Mouse (Mus musculus) C2C12 (cell line): Measurements from ENCODE around the gene Itprid2. TPM values are rescaled to one million over a fixed set of nuclear protein-coding genes. Genes with fewer than 3 reads are reported as not detected.

ENCODE experiments used
- H3K27me3 ChIP-seq: one replicate; pipeline ENCODE4 v1.6.1; 2011; ENCODE audit not compliant: control insufficient read depth, insufficient read depth, insufficient read length
- H3K36me3 ChIP-seq: one replicate; pipeline ENCODE4 v1.6.1; 2011; ENCODE audit not compliant: control insufficient read depth, insufficient read depth
- H3K4me3 ChIP-seq: one replicate; pipeline ENCODE4 v1.5.1; 2011; ENCODE audit warnings: mild to moderate bottlenecking, control low read depth; ENCODE audit not compliant: poor library complexity, insufficient read depth, severe bottlenecking
- H3K79me2 ChIP-seq: one replicate; pipeline ENCODE4 v1.6.1; 2011; ENCODE audit not compliant: control insufficient read depth, insufficient read depth
- H3K79me3 ChIP-seq: one replicate; pipeline ENCODE4 v1.6.1; 2011; ENCODE audit warnings: low read depth, control low read depth
- H3ac ChIP-seq: one replicate; pipeline ENCODE3; 2011; ENCODE audit warnings: low read depth; ENCODE audit not compliant: control insufficient read depth, insufficient read length
- CEBPB ChIP-seq: IDR thresholded peaks from one replicate; pipeline ENCODE4 v1.6.1; 2011; ENCODE audit warnings: low read depth, mild to moderate bottlenecking, control low read depth, moderate library complexity
- CTCF ChIP-seq: IDR thresholded peaks from one replicate; pipeline ENCODE4 v1.5.1; 2011; ENCODE audit not compliant: control insufficient read depth, insufficient read depth, insufficient read length
- FOSL1 ChIP-seq: IDR thresholded peaks from one replicate; pipeline ENCODE4 v1.8.0; 2011; ENCODE audit warnings: mild to moderate bottlenecking, low read length; ENCODE audit not compliant: poor library complexity, insufficient read depth, severe bottlenecking
- MAX ChIP-seq: IDR thresholded peaks from one replicate; pipeline ENCODE4 v1.6.1; 2011; ENCODE audit warnings: mild to moderate bottlenecking, control low read depth
- MYOD1 ChIP-seq: IDR thresholded peaks from one replicate; pipeline ENCODE4 v1.6.1; 2011; ENCODE audit warnings: low read depth; ENCODE audit not compliant: control insufficient read depth, insufficient read length
- MYOG ChIP-seq: IDR thresholded peaks from one replicate; pipeline ENCODE4 v1.6.1; 2011; ENCODE audit not compliant: control insufficient read depth, insufficient read length; ENCODE audit errors: extremely low read depth
- USF1 ChIP-seq: IDR thresholded peaks from one replicate; pipeline ENCODE4 v1.6.1; 2011; ENCODE audit warnings: low read depth, mild to moderate bottlenecking, control low read depth, moderate library complexity
- polyA plus RNA-seq: library from polyadenylated mRNA; unstranded; fragments of >200 nt; fragmentation: generic; extraction: Trizol; gene quantifications from one replicate; pipeline ENCODE4 v1.2.1, GENCODE M21; 2012; ENCODE audit warnings: missing spikeins

The Itprid2 gene
- polyA plus RNA-seq, 1 experiment, result 10.1 TPM

- no peaks in the 10 kb centered on the region for H3K27me3 ChIP-seq
- no peak overlapping the region for H3ac ChIP-seq
- peaks cover 47% of the 10 kb centered on the region for H3K79me2 ChIP-seq
- peaks cover 20% of the 10 kb centered on the region for H3K79me3 ChIP-seq
- H3K4me3 ChIP-seq, result no peak overlapping the region
- H3K36me3 ChIP-seq, result peaks cover 58% of the 10 kb centered on the region
- TF ChIP-seq USF1 (no peak), CEBPB (no peak)
Measured at GRCm38 (mm10) chr2:79638924-79639323, 3.8 kb downstream of the Itprid2 start.

- Histone ChIP-seq H3K4me3 (no peak overlapping the region), H3K27me3 (no peaks in the 10 kb centered on the region), H3K79me3 (peaks cover 9% of the 10 kb centered on the region), H3ac (no peak overlapping the region), H3K79me2 (peaks cover 46% of the 10 kb centered on the region), H3K36me3 (peaks cover 65% of the 10 kb centered on the region)
- TF ChIP-seq CTCF, result no peak
- no peak for TF ChIP-seq FOSL1
- TF ChIP-seq MYOG, result no peak
Measured at GRCm38 (mm10) chr2:79646237-79646688, 11.1 kb downstream of the Itprid2 start.

GRCm38 (mm10) chr2:79647094-79647493 is 11.9 kb downstream of the Itprid2 start:
- Histone ChIP-seq H3K79me3 (peaks cover 9% of the 10 kb centered on the region), H3ac (no peak overlapping the region), H3K27me3 (no peaks in the 10 kb centered on the region), H3K4me3 (no peak overlapping the region), H3K79me2 (peaks cover 48% of the 10 kb centered on the region), H3K36me3 (peaks cover 65% of the 10 kb centered on the region)
- TF ChIP-seq USF1, result no peak
- no peak for TF ChIP-seq CEBPB
- no peak for TF ChIP-seq MYOD1
- TF ChIP-seq CTCF, result no peak
- no peak for TF ChIP-seq MAX
- TF ChIP-seq MYOG, result no peak

DNA sequence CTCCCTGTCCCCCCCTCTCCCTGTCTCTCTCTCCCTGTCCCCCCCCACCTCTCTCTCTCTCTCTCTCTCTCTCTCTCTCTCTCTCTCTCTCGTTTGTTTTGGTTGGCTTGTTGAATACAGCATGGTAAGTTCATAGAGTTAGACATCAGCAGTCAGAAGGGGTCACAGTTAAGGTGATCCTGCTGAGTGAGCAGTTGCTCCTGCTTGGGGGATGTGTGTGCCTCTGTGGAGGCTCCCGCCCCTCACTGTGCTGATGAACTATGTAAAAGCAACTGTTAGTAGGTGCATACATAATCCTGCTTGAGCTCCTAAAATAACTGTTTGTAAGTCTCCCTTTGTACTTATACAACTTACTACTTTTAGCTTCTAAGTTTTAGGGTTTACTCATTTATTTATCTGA is 12.6 kb downstream of the Itprid2 start:
- H3K79me2 ChIP-seq, result peaks cover 48% of the 10 kb centered on the region

DNA sequence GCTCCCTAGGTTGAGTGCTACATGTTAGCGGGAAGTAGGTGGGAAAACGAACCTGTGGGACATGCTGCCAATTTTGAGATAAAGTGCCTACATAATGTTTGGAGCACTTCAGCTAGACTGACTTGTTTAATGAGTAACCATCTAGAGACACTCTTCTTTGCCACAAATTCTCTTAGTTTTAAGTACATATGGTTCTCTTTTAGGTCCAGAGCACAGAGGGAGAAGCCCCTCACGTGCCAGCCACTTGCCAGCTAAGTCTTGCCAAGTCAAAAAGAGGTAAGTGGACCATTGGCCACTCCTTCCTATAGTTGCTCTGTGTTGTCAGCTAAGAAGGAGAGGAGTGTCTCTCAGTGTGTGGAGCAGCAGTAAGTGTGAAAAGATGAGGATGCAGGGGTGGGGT is 16.0 kb downstream of the Itprid2 start:
- peaks cover 52% of the 10 kb centered on the region for H3K36me3 ChIP-seq
- no peak overlapping the region for H3ac ChIP-seq
- H3K79me3 ChIP-seq, result peaks cover 9% of the 10 kb centered on the region
- peaks cover 48% of the 10 kb centered on the region for H3K79me2 ChIP-seq
- H3K4me3 ChIP-seq, result no peak overlapping the region
- H3K27me3 ChIP-seq, result no peaks in the 10 kb centered on the region
- TF ChIP-seq MYOG (no peak), FOSL1 (no peak), MYOD1 (no peak), USF1 (no peak), CTCF (no peak), MAX (no peak), CEBPB (no peak)

More for the DNA sequence above, 12.6 kb downstream of the Itprid2 start:
- TF ChIP-seq MAX (no peak), FOSL1 (no peak), MYOD1 (no peak), MYOG (no peak), USF1 (no peak), CTCF (no peak), CEBPB (no peak)
- no peak overlapping the region for H3K4me3 ChIP-seq
- no peaks in the 10 kb centered on the region for H3K27me3 ChIP-seq
- peaks cover 9% of the 10 kb centered on the region for H3K79me3 ChIP-seq
- no peak overlapping the region for H3ac ChIP-seq
- H3K36me3 ChIP-seq, result peaks cover 65% of the 10 kb centered on the region

GRCm38 (mm10) chr2:79651701-79652100 is 16.5 kb downstream of the Itprid2 start:
- Histone ChIP-seq H3K36me3 (peaks cover 54% of the 10 kb centered on the region), H3K27me3 (no peaks in the 10 kb centered on the region), H3K79me3 (peaks cover 7% of the 10 kb centered on the region), H3K4me3 (no peak overlapping the region), H3K79me2 (peaks cover 46% of the 10 kb centered on the region), H3ac (no peak overlapping the region)
- TF ChIP-seq FOSL1 (no peak), USF1 (no peak), MYOD1 (no peak), MAX (no peak), CTCF (no peak), MYOG (no peak), CEBPB (no peak)
